Mouse (Mus musculus) megakaryocyte, embryonic 14.5 days (primary cell): ENCODE results near the gene Trappc5.

ENCODE experiments used
- FLI1 ChIP-seq: IDR thresholded peaks from 2 replicates; pipeline ENCODE4 v1.6.1; 2012; ENCODE audit warnings: low read length, inconsistent platforms, mixed read lengths
- GATA1 ChIP-seq: IDR thresholded peaks from 3 replicates; pipeline ENCODE4 v1.6.1; 2012; ENCODE audit warnings: mixed read lengths, low read length, inconsistent platforms, borderline replicate concordance

- no peak for TF ChIP-seq GATA1
- no peak for TF ChIP-seq FLI1
Observed at GRCm38 (mm10) chr8:3674671-3675070, 1.4 kb upstream of the Trappc5 start.
